Mouse (Mus musculus) kidney, adult 10 weeks (tissue): ENCODE measurements around the gene Krtap6-2. TPM values are rescaled to one million over a fixed set of nuclear protein-coding genes. Genes with fewer than 3 reads are reported as not detected.

ENCODE experiments used
- polyA plus RNA-seq: library from polyadenylated mRNA; stranded (reverse); fragments of 350-450 nt; fragmentation: Illumina TruSeq; extraction: RNeasy Lipid Tissue Mini Kit (QIAGEN cat#74804); gene quantifications from one replicate; pipeline ENCODE4 v1.2.3, GENCODE M21; 2014; ENCODE audit warnings: low read depth, low replicate concordance

The Krtap6-2 gene
- not detected for polyA plus RNA-seq

DNA sequence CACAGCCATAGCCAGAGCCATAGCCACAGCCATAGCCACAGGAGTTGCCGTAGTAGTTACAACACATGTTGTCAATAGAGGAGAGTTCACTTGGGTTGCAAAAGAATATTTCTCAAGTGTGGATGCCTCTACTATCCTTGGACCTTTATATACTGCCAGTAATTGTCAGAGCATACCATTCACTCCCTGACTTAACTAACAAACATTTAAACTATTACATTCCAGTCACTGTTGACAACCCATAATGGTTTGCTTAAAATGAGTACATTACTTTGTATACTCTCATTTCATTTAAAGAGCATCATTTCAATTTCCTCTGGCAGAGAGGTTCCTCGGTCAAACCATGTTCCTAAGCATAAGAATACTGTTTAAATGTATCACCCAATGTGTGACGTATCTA, at the start of gene Krtap6-2:
TSS of gene Krtap6-2 (minus strand) at position 101 of the 400 bp plus-strand sequence.

GRCm38 (mm10) chr16:89403768-89404167, 16.1 kb downstream of the Krtap6-2 start, which contains the start of gene Krtap21-1:
TSS of gene Krtap21-1 (minus strand) at chr16:89403868.

Other genes with a start within 250 kb of the Krtap6-2 start
- gene 1110057P08Rik, start 245.4 kb downstream of the Krtap6-2 start, polyA plus RNA-seq, result not detected
- not detected for gene Krtap20-2, start 214.2 kb downstream of the Krtap6-2 start, polyA plus RNA-seq
- not detected for gene Krtap21-1, start 16.2 kb downstream of the Krtap6-2 start, polyA plus RNA-seq
- gene Krtap8-1, start 67.8 kb upstream of the Krtap6-2 start, polyA plus RNA-seq, result not detected
- gene Krtap7-1, start 88.2 kb upstream of the Krtap6-2 start, polyA plus RNA-seq, result not detected
- not detected for gene Krtap11-1, start 151.1 kb upstream of the Krtap6-2 start, polyA plus RNA-seq